Mouse (Mus musculus) embryonic facial prominence, embryonic 12.5 days (tissue): ENCODE measurements around the gene Dusp13. TPM values are rescaled to one million over a fixed set of nuclear protein-coding genes. Genes with fewer than 3 reads are reported as not detected.
A peak's percentile ranks its signal among the peaks of the same experiment; 100 is the strongest.

Experiments
- ATAC-seq: fragments of 200-750 bp; cut with Nextera tagmentation; 2 replicates; pipeline ENCODE4 v1.8.0; 2017; ENCODE audit not compliant: insufficient number of reproducible peaks, insufficient read depth, low FRiP score, low TSS enrichment
- H3K27ac ChIP-seq: fragments of 300-500 bp; sonication (generic); 2 replicates; pipeline ENCODE4 v1.5.1; 2016; ENCODE audit warnings: mild to moderate bottlenecking
- H3K27me3 ChIP-seq: fragments of 300-500 bp; sonication (generic); 2 replicates; pipeline ENCODE4 v1.6.1; 2016; ENCODE audit warnings: mild to moderate bottlenecking, moderate library complexity
- H3K36me3 ChIP-seq: fragments of 300-500 bp; sonication (generic); 2 replicates; pipeline ENCODE4 v1.6.1; 2016; ENCODE audit warnings: mild to moderate bottlenecking
- H3K4me1 ChIP-seq: fragments of 300-500 bp; sonication (generic); 2 replicates; pipeline ENCODE4 v1.6.1; 2016
- H3K4me2 ChIP-seq: fragments of 300-500 bp; sonication (generic); replicated peaks from 2 replicates; pipeline ENCODE4 v1.6.1; 2016; ENCODE audit warnings: mild to moderate bottlenecking, moderate library complexity
- H3K4me3 ChIP-seq: fragments of 300-500 bp; sonication (generic); 2 replicates; pipeline ENCODE4 v1.5.1; 2016; ENCODE audit warnings: mild to moderate bottlenecking
- H3K9ac ChIP-seq: fragments of 300-500 bp; sonication (generic); 2 replicates; pipeline ENCODE4 v1.6.1; 2016; ENCODE audit warnings: mild to moderate bottlenecking, moderate library complexity
- H3K9me3 ChIP-seq: fragments of 300-500 bp; sonication (generic); 2 replicates; pipeline ENCODE4 v1.6.1; 2016; ENCODE audit warnings: mild to moderate bottlenecking, moderate library complexity
- WGBS: fragments of 180-500 bp; shearing (Covaris S2); methylation state at CpG from one replicate; pipeline ENCODE4 v1.1.7; 2016; 5-methylcytosine and 5-hydroxymethylcytosine counted together
- polyA plus RNA-seq: library from polyadenylated mRNA; unstranded; fragments of >200 nt; fragmentation: Nextera tagmentation; extraction: Ambion mirVana; gene quantifications from 2 replicates; pipeline ENCODE4 v1.2.1, GENCODE M21; 2016

The Dusp13 gene
- polyA plus RNA-seq, 1 experiment from 2014 or later: not detected

DNA sequence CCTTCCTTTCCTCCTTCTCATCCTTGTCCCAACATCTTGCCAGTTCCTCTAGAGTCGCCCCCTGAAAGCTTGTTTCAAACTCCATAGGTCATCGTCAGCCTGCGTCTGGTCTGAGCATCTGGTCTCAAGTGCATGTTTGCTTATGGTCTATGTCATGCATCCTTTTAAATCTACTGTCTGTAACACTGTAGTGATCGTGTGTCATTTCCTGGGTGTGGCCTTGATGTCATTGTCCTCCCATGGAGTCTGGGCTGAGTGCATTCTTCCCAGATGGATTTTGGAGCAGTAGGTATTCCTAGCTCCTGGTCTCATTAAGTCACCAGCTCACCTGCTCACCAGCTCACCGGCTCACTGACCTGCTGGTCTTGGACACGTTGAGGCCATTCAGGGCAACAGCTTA, 56.0 kb downstream of the Dusp13 start:
- Histone ChIP-seq H3K4me3 (no peak overlapping the region), H3K9ac (no peak overlapping the region), H3K4me1 (0 out of 2 replicates have a peak, but pooled peaks cover 5% of the 10 kb centered on the region), H3K9me3 (0 out of 2 replicates have a peak, but pooled peaks cover 4% of the 10 kb centered on the region), H3K27me3 (no peaks in the 10 kb centered on the region), H3K27ac (no peak overlapping the region), H3K36me3 (no peaks in the 10 kb centered on the region), H3K4me2 (no peak overlapping the region)
- WGBS: 73% methylated on average over 6 of the region's 6 CpGs
- no peak for ATAC-seq

DNA sequence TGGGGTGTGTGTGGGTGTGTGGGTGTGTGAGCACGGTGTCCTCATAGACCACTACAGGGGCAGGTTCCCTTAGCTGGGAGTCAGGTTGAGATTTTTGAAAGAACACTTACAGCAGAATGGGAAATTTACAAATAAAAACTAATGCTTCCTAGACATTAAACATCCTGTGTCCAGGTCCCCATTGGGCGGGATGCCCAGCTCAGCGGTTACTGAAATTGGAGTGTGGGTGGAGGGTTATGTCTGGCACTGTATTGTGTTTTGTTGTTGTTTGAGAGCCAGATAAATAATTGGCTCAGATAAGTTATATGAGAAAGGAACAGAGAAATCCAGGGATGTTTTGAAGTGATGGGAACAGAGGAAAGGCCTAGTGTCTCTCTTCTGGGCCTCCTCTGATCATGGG, 59.9 kb downstream of the Dusp13 start:
- ATAC-seq: no peak
- Histone ChIP-seq H3K4me1 (peaks cover 8% of the 10 kb centered on the region), H3K9me3 (0 out of 2 replicates have a peak, but pooled peaks cover 4% of the 10 kb centered on the region), H3K4me3 (no peak overlapping the region), H3K27ac (no peak overlapping the region), H3K9ac (no peak overlapping the region), H3K36me3 (no peaks in the 10 kb centered on the region), H3K27me3 (no peaks in the 10 kb centered on the region; the same call in 1 of the 2 replicates), H3K4me2 (no peak overlapping the region)
- 85% methylated on average over 3 of the region's 3 CpGs for WGBS

DNA sequence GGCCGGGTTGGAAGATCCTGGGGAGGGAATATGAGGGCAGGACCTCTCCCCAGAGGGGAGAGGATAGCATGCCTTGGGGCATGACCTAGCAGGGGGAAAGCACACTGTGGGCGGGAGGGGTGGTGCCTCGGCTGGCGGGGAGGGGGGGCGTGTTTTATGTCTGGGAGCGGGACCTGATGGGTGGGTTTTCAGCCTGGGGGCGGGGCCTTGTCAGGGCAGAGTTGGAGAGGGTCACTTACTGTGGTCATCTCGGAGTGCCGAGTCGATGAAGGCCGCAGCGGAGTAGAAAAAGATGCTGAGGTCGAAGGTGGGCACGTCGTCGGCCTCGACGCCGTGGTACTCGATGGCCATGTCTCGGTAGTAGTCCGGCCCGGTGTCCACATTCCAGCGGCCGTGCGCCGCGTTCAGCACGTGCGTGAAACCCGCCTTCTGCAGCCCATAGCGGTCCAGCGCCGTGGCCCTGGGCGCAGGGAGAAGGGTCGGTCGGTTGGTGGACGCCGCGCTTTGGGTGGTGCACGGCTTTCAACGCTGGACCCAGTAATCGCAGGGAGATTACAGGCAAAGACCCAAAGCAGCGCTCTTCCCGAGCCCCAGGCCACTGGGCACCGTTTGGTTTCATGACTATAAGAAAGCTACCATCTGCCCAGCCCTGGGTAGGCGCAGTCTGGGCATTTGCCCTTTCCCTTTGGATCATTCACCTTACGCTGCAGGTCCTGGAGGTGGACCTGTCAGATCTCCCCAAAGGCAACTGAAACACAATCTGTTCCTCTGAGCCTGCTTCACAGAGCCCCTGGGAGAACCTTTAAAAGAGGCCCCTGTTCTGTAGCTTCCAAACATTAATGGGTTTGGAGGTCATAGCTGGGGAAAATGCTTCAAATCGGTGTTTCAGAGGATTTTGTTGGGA, 64.4 kb downstream of the Dusp13 start:
- WGBS: 12% methylated on average over 49 of the region's 49 CpGs
- no peaks in the 10 kb centered on the region for H3K9me3 ChIP-seq
- ATAC-seq: 0 out of 2 replicates have a peak, but pooled peaks have one; percentile 11

DNA sequence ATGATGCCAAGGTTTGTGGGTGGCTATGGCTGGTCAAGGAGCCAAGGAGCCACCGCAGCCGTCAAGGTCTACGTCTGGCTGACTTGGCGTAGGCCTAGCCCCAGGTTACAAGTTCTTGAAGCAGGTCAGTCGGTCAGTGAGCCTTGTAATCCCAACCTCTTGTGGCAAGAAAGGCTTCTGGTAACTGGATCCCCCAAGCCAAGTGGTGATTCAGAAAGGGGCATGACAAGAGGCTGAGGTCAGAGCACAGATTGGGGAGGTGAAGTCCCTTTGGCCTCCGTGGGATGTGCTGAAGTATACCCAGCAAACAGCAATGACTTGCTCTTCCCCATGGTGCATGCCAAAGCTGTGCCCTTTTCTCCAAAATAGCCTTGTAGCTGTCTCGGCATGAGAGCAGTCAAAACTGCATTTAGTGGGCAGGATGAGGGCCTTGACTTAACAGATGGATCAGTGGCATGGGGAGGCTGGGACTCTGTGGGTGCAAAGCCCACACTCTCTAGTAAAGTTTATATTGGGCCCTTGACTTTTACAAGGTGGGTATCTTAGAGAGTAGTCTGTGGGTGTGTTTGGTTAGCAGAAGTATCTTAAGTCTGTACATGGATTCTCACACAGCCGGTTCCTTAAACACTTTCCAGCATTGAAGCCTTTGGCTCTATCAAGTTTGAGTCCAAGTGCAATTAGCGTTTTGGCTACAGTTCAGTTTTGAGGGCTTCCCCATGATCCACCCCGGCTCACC, 65.4 kb downstream of the Dusp13 start:
- no peaks in the 10 kb centered on the region for H3K36me3 ChIP-seq
- H3K9me3 ChIP-seq: no peaks in the 10 kb centered on the region
- H3K4me1 ChIP-seq: peaks cover 27% of the 10 kb centered on the region
- no peak for ATAC-seq
- WGBS: 78% methylated on average over 10 of the region's 10 CpGs
- no peak overlapping the region for H3K9ac ChIP-seq
- no peaks in the 10 kb centered on the region; the same call in 1 of the 2 replicates for H3K27me3 ChIP-seq
- no peak overlapping the region; the same call in 1 of the 2 replicates for H3K4me2 ChIP-seq
- H3K4me3 ChIP-seq: no peak overlapping the region
- H3K27ac ChIP-seq: 0 out of 2 replicates have a peak overlapping the region, but pooled peaks have one; percentile 17

More for the DNA sequence above, 64.4 kb downstream of the Dusp13 start:
- Histone ChIP-seq H3K9ac (peak overlapping the region; percentile 44), H3K27ac (no peak overlapping the region), H3K4me1 (peaks cover 27% of the 10 kb centered on the region), H3K36me3 (no peaks in the 10 kb centered on the region), H3K27me3 (no peaks in the 10 kb centered on the region; the same call in 1 of the 2 replicates), H3K4me2 (peak overlapping the region; percentile 53), H3K4me3 (peak overlapping the region; percentile 24)

DNA sequence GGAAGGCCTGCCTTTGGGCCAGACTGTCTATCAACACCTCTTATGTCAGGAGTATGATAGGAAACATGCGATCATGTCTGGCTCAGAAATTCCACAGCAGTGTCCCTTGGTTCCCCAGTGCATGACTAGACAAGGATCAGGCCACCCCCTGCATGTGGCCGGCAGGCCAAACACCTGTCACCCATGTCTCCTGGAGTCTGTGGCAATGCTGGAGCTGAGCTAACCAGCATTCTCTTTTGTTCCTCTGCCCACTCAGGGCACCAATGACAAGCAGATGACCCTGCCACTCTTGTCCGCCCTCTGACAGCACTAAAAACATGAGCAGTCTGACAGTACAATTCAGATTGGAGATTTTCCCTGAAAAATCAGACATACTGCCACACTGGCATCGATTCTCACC, 67.1 kb downstream of the Dusp13 start:
- H3K27me3 ChIP-seq: no peaks in the 10 kb centered on the region; the same call in 1 of the 2 replicates
- WGBS: 81% methylated on average over 4 of the region's 4 CpGs
- no peaks in the 10 kb centered on the region for H3K36me3 ChIP-seq
- no peaks in the 10 kb centered on the region for H3K9me3 ChIP-seq
- 0 out of 2 replicates have a peak overlapping the region, but pooled peaks have one; percentile 41 for H3K27ac ChIP-seq
- H3K9ac ChIP-seq: no peak overlapping the region
- no peak overlapping the region for H3K4me3 ChIP-seq
- peaks cover 41% of the 10 kb centered on the region for H3K4me1 ChIP-seq
- no peak overlapping the region for H3K4me2 ChIP-seq
- no peak for ATAC-seq

Other genes with a start within 250 kb of the Dusp13 start
- gene Dupd1, start 36.6 kb downstream of the Dusp13 start, polyA plus RNA-seq: 0.39 and 0.47 TPM in 2 replicates
- gene Samd8, start 650 bp downstream of the Dusp13 start, polyA plus RNA-seq: 12.8 and 13.8 TPM in 2 replicates
- gene Vdac2, start 74.1 kb upstream of the Dusp13 start, polyA plus RNA-seq: 231 and 240 TPM in 2 replicates
- gene Comtd1, start 97.8 kb upstream of the Dusp13 start, polyA plus RNA-seq: 20.1 and 22.1 TPM in 2 replicates
- 35.5 and 40.3 TPM in 2 replicates for gene Zfp503, start 238.4 kb upstream of the Dusp13 start, polyA plus RNA-seq